Mouse (Mus musculus) midbrain, postnatal 0 days (tissue): Measurements from ENCODE around the gene A030014E15Rik. TPM values are rescaled to one million over a fixed set of nuclear protein-coding genes. Genes with fewer than 3 reads are reported as not detected.

Source experiments
- ATAC-seq: fragments of 200-750 bp; cut with Nextera tagmentation; 2 replicates; pipeline ENCODE4 v1.8.0; 2017; ENCODE audit warnings: moderate number of reproducible peaks, mild to moderate bottlenecking, moderate TSS enrichment, moderate library complexity; ENCODE audit not compliant: low FRiP score
- DNase-seq: peaks from one replicate; pipeline ENCODE4 v3.0.0-alpha.2; 2015; ENCODE audit warnings: low spot score
- H3K27ac ChIP-seq: fragments of 300-500 bp; sonication (generic); 2 replicates; pipeline ENCODE4 v1.5.1; 2014; ENCODE audit warnings: low read depth, mild to moderate bottlenecking, low read length, mixed read lengths
- H3K27me3 ChIP-seq: fragments of 300-500 bp; sonication (generic); 2 replicates; pipeline ENCODE4 v1.6.1; 2014; ENCODE audit warnings: low read length, control low read depth, mixed read lengths; ENCODE audit not compliant: insufficient read depth
- H3K36me3 ChIP-seq: fragments of 300-500 bp; sonication (generic); 2 replicates; pipeline ENCODE4 v1.6.1; 2014; ENCODE audit warnings: low read length, control low read depth, mixed read lengths; ENCODE audit not compliant: insufficient read depth
- H3K4me1 ChIP-seq: fragments of 300-500 bp; sonication (generic); 2 replicates; pipeline ENCODE4 v1.6.1; 2014; ENCODE audit warnings: mild to moderate bottlenecking, control low read depth, antibody characterized with exemption, low read length, mixed read lengths; ENCODE audit not compliant: insufficient read depth
- H3K4me2 ChIP-seq: fragments of 300-500 bp; sonication (generic); 2 replicates; pipeline ENCODE4 v1.6.1; 2014; ENCODE audit warnings: low read depth, mild to moderate bottlenecking, low read length, mixed read lengths; ENCODE audit not compliant: poor library complexity, severe bottlenecking
- H3K4me3 ChIP-seq: fragments of 300-500 bp; sonication (generic); 2 replicates; pipeline ENCODE4 v1.5.1; 2014; ENCODE audit warnings: low read depth, mild to moderate bottlenecking, low read length, moderate library complexity
- H3K9ac ChIP-seq: fragments of 300-500 bp; sonication (generic); replicated peaks from 2 replicates; pipeline ENCODE4 v1.6.1; 2014; ENCODE audit warnings: mild to moderate bottlenecking, low read length, moderate library complexity, mixed read lengths; ENCODE audit not compliant: poor library complexity, severe bottlenecking
- H3K9me3 ChIP-seq: fragments of 300-500 bp; sonication (generic); 2 replicates; pipeline ENCODE4 v1.6.1; 2016; ENCODE audit warnings: low read length, control low read depth
- CTCF ChIP-seq: IDR thresholded peaks from 2 replicates; pipeline ENCODE4 v1.5.1; 2016; ENCODE audit warnings: antibody characterized with exemption, mild to moderate bottlenecking
- WGBS: fragments of 180-500 bp; shearing (Covaris S2); extraction: QIAGEN DNeasy Blood & Tissue Kit; methylation state at CpG from one replicate; pipeline ENCODE4 v1.1.7; 2014; 5-methylcytosine and 5-hydroxymethylcytosine counted together
- polyA plus RNA-seq: library from polyadenylated mRNA; unstranded; fragments of >200 nt; fragmentation: Nextera tagmentation; extraction: Ambion mirVana; gene quantifications from 2 replicates; pipeline ENCODE4 v1.2.1, GENCODE M21; 2015
- total RNA-seq: library from RNA; depleted of rRNA; stranded (reverse); fragments of >200 nt; gene quantifications from 2 replicates; pipeline ENCODE4 v1.2.3, GENCODE M21; 2014; rRNA removed

A030014E15Rik gene
- total and polyA plus RNA-seq, 2 experiments from 2014 or later = not detected

DNA sequence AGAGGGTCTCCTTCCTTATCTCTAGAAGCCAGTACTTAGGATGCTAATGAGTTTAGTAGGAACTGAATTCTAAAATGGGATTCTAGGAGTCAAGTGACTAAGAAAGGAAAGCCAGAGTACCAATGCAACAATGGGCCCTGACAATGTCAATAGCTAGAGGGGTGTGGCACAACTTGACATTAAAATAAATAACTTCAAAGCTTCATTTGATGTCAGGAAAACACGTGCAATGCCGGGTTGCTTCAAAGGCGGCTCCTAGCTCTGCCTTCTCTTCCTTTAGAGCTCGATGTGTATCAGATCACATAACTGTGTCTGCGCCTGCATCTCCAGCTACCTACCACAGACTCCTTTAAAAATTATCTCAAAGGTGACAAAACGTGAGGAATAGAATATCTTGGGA lies 49.2 kb downstream of the A030014E15Rik start:
- Histone ChIP-seq H3K4me3 (no peak overlapping the region), H3K27me3 (no peaks in the 10 kb centered on the region), H3K4me1 (no peaks in the 10 kb centered on the region), H3K9me3 (no peaks in the 10 kb centered on the region), H3K36me3 (no peaks in the 10 kb centered on the region), H3K27ac (no peak overlapping the region), H3K4me2 (no peak overlapping the region), H3K9ac (no peak overlapping the region)
- ATAC-seq = no peak
- no peak for TF ChIP-seq CTCF
- WGBS = 62% methylated on average over 6 of the region's 6 CpGs
- no peak for DNase-seq

DNA sequence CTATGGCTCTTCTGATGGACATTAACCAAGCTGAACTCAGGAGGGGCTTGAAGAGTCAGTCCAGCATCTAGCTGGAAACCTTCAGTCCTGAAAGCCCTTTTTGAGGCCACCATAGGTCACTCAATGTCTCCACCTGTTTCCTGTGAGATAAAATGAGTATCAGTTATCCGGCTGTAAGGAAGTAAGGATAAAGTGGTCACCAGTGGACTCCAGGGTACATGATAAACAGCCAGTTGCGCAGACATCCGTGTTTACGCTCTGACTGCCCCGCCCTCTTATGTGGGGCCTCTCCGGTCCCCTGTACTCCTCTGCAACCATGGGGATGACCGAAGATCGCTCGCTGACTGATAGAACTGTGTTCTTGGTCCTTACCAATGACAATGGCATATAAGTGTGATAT lies 49.6 kb downstream of the A030014E15Rik start:
- H3K9me3 ChIP-seq = no peaks in the 10 kb centered on the region
- WGBS = 90% methylated on average over 9 of the region's 9 CpGs
- ATAC-seq (no peak), DNase-seq (no peak)
- no peak overlapping the region for H3K27ac ChIP-seq
- TF ChIP-seq CTCF = no peak
- H3K9ac ChIP-seq = no peak overlapping the region
- H3K36me3 ChIP-seq = no peaks in the 10 kb centered on the region
- no peaks in the 10 kb centered on the region for H3K4me1 ChIP-seq
- H3K4me3 ChIP-seq = no peak overlapping the region
- no peaks in the 10 kb centered on the region for H3K27me3 ChIP-seq
- no peak overlapping the region for H3K4me2 ChIP-seq

Other genes starting within 250 kb of the A030014E15Rik start
- 415 and 579 TPM in 2 replicates for gene Mff, start 200.0 kb upstream of the A030014E15Rik start, total RNA-seq
- 449 and 459 TPM in 2 replicates for gene Mff, start 200.0 kb upstream of the A030014E15Rik start, polyA plus RNA-seq
- gene Tm4sf20, start 156.5 kb upstream of the A030014E15Rik start, total RNA-seq = not detected in 2 replicates
- gene Tm4sf20, start 156.5 kb upstream of the A030014E15Rik start, polyA plus RNA-seq = not detected in 2 replicates
- gene Gm47791, start 153.7 kb upstream of the A030014E15Rik start, total RNA-seq = not detected in 2 replicates
- not detected in 2 replicates for gene Gm47791, start 153.7 kb upstream of the A030014E15Rik start, polyA plus RNA-seq
- gene Agfg1, start 85.4 kb upstream of the A030014E15Rik start, total RNA-seq = 101 and 107 TPM in 2 replicates
- 17.0 and 20.2 TPM in 2 replicates for gene Agfg1, start 85.4 kb upstream of the A030014E15Rik start, polyA plus RNA-seq
- 0.33 TPM in 1 of 2 replicates, not detected in the other for gene A030005L19Rik, start 11.6 kb upstream of the A030014E15Rik start, total RNA-seq
- 0.20 TPM in 1 of 2 replicates, not detected in the other for gene A030005L19Rik, start 11.6 kb upstream of the A030014E15Rik start, polyA plus RNA-seq
- not detected in 2 replicates for gene Gm6217, start 6.5 kb downstream of the A030014E15Rik start, total RNA-seq
- gene Gm6217, start 6.5 kb downstream of the A030014E15Rik start, polyA plus RNA-seq = not detected in 2 replicates
- gene A030003K21Rik, start 18.5 kb downstream of the A030014E15Rik start, total RNA-seq = not detected in 2 replicates
- gene A030003K21Rik, start 18.5 kb downstream of the A030014E15Rik start, polyA plus RNA-seq = not detected in 2 replicates
- not detected in 2 replicates for gene Gm7544, start 31.1 kb downstream of the A030014E15Rik start, total RNA-seq
- gene Gm7544, start 31.1 kb downstream of the A030014E15Rik start, polyA plus RNA-seq = not detected in 2 replicates
- gene Gm47955, start 35.4 kb downstream of the A030014E15Rik start, total RNA-seq = not detected in 2 replicates
- gene Gm47955, start 35.4 kb downstream of the A030014E15Rik start, polyA plus RNA-seq = not detected in 2 replicates
- gene Gm47959, start 75.6 kb downstream of the A030014E15Rik start, total RNA-seq = not detected in 2 replicates
- not detected in 2 replicates for gene Gm47959, start 75.6 kb downstream of the A030014E15Rik start, polyA plus RNA-seq
- 0.71 and 0.99 TPM in 2 replicates for gene Slc19a3, start 113.5 kb downstream of the A030014E15Rik start, total RNA-seq
- 0.83 and 0.90 TPM in 2 replicates for gene Slc19a3, start 113.5 kb downstream of the A030014E15Rik start, polyA plus RNA-seq
- not detected in 2 replicates for gene Krtap28-10, start 117.6 kb downstream of the A030014E15Rik start, total RNA-seq
- gene Krtap28-10, start 117.6 kb downstream of the A030014E15Rik start, polyA plus RNA-seq = not detected in 2 replicates
- not detected in 2 replicates for gene Gm47969, start 120.0 kb downstream of the A030014E15Rik start, total RNA-seq
- not detected in 2 replicates for gene Gm47969, start 120.0 kb downstream of the A030014E15Rik start, polyA plus RNA-seq
- not detected in 2 replicates for gene A030005K14Rik, start 134.5 kb downstream of the A030014E15Rik start, total RNA-seq
- not detected in 2 replicates for gene A030005K14Rik, start 134.5 kb downstream of the A030014E15Rik start, polyA plus RNA-seq
- not detected in 2 replicates for gene Krtap28-13, start 136.0 kb downstream of the A030014E15Rik start, total RNA-seq
- not detected in 2 replicates for gene Krtap28-13, start 136.0 kb downstream of the A030014E15Rik start, polyA plus RNA-seq
- gene Ccl20, start 191.8 kb downstream of the A030014E15Rik start, total RNA-seq = not detected in 2 replicates
- gene Ccl20, start 191.8 kb downstream of the A030014E15Rik start, polyA plus RNA-seq = not detected in 2 replicates
- gene Daw1, start 234.8 kb downstream of the A030014E15Rik start, total RNA-seq = 0.88 and 1.2 TPM in 2 replicates
- gene Daw1, start 234.8 kb downstream of the A030014E15Rik start, polyA plus RNA-seq = 1.7 and 1.9 TPM in 2 replicates